Mouse (Mus musculus): Measurements from ENCODE around the gene Gm49322.

Gene Gm49322

DNA sequence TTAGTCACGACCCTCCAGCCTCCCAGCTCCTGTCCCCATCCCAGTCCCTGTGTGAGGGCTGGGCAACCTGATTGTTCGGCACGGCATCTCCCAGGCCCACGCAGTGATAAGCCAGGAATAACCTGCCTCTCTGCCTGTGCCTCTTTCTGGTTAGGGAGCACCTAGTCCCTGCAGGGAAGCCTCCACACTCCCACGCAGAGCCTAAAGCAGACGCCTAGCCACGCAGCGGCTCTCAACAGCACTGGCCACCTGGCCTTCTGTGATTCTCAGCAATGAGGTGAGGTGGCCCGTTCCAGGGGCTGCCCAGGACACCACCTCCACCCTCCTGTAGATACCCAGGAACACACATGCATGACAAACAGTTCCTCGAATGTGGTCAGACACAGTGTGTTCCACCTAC lies 44.6 kb downstream of the Gm49322 start:
- TF ChIP-seq NANOG (IDR thresholded peaks at IDR 0.05; ENCODE audit: borderline replicate concordance, low read length) = no peak
- no peak for TF ChIP-seq POU5F1 (IDR thresholded peaks at IDR 0.05; ENCODE audit: borderline replicate concordance, low read length)
- TF ChIP-seq CTCF (conservative IDR thresholded peaks at IDR 0.05; ENCODE audit: low read length) = no peak
- peaks cover 91% of the 10 kb centered on the region for H3K36me3 ChIP-seq (ENCODE audit: insufficient read depth, low read length)
- no peak overlapping the region for H3K4me3 ChIP-seq (replicated peaks; ENCODE audit: low read length)
- no peaks in the 10 kb centered on the region for H3K27me3 ChIP-seq (ENCODE audit: insufficient read depth, low read length)
- H3K4me1 ChIP-seq (replicated peaks; ENCODE audit: low read depth, low read length) = peaks cover 83% of the 10 kb centered on the region
- H3K9me3 ChIP-seq (ENCODE audit: low read length) = no peaks in the 10 kb centered on the region

DNA sequence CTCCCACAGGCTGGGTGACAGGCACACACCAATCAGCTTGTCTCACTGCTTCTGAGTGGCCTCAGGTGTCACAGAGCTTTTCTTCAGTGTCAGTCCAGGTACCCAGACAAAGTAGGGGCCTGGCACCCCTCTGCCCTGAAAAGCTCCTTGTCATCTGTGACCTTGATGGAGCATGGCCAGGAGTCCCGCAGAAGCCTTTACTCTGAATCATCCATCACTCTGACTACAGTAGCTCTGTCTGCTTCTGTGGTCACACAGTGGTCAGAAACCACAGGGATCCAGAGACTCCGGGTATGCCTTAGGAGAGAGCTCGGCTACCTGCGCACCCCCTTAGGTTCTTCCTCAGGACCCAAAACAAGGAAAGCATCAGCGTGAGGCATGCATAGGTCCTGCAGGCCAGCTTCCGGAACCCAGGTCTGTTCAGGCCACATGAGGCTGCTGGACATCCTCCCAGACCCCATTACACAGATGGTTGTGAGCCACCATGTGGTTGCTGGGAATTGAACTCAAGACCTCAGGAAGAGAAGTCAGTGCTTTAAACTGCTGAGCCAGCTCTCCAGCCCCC lies 47.4 kb downstream of the Gm49322 start:
- Histone ChIP-seq H3K36me3 (ENCODE audit: insufficient read depth, low read length) (peaks cover 64% of the 10 kb centered on the region), H3K4me3 (replicated peaks; ENCODE audit: low read length) (no peak overlapping the region), H3K4me1 (replicated peaks; ENCODE audit: low read depth, low read length) (peaks cover 85% of the 10 kb centered on the region), H3K9me3 (ENCODE audit: low read length) (no peaks in the 10 kb centered on the region), H3K27me3 (ENCODE audit: insufficient read depth, low read length) (no peaks in the 10 kb centered on the region)
- no peak for TF ChIP-seq NANOG (IDR thresholded peaks at IDR 0.05; ENCODE audit: borderline replicate concordance, low read length)
- TF ChIP-seq CTCF (conservative IDR thresholded peaks at IDR 0.05; ENCODE audit: low read length) = no peak
- TF ChIP-seq POU5F1 (IDR thresholded peaks at IDR 0.05; ENCODE audit: borderline replicate concordance, low read length) = no peak

DNA sequence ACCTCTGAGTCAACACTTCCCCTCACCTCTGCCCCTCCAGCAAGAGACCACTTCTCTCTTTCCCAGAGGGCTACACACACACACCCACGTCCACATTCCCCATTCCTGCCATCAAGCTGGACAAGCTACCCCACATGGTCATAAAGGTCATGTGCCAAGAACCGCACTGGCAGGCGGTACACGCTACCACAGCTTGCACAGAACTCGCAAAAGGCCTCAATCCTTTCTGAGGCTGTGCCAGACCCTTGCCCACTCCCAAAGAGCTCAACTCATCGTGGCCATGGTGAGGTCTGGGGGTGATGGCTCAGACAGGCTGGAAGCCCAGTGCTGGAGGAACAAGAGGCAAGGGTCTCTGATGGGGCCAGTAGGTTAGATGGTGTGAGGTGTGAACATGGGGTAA lies 49.0 kb downstream of the Gm49322 start:
- H3K36me3 ChIP-seq (ENCODE audit: insufficient read depth, low read length) = peaks cover 50% of the 10 kb centered on the region
- no peak for TF ChIP-seq POU5F1 (IDR thresholded peaks at IDR 0.05; ENCODE audit: borderline replicate concordance, low read length)
- no peak for TF ChIP-seq NANOG (IDR thresholded peaks at IDR 0.05; ENCODE audit: borderline replicate concordance, low read length)
- TF ChIP-seq CTCF (conservative IDR thresholded peaks at IDR 0.05; ENCODE audit: low read length) = no peak
- H3K27me3 ChIP-seq (ENCODE audit: insufficient read depth, low read length) = no peaks in the 10 kb centered on the region
- H3K4me3 ChIP-seq (replicated peaks; ENCODE audit: low read length) = peak overlapping the region; percentile 93
- H3K4me1 ChIP-seq (replicated peaks; ENCODE audit: low read depth, low read length) = peaks cover 89% of the 10 kb centered on the region
- no peaks in the 10 kb centered on the region for H3K9me3 ChIP-seq (ENCODE audit: low read length)

- Histone ChIP-seq H3K9me3 (ENCODE audit: low read length) (no peaks in the 10 kb centered on the region), H3K36me3 (ENCODE audit: insufficient read depth, low read length) (peaks cover 44% of the 10 kb centered on the region), H3K4me1 (replicated peaks; ENCODE audit: low read depth, low read length) (peaks cover 85% of the 10 kb centered on the region), H3K4me3 (replicated peaks; ENCODE audit: low read length) (peak overlapping the region; percentile 93), H3K27me3 (ENCODE audit: insufficient read depth, low read length) (no peaks in the 10 kb centered on the region)
- no peak for TF ChIP-seq POU5F1 (IDR thresholded peaks at IDR 0.05; ENCODE audit: borderline replicate concordance, low read length)
- TF ChIP-seq CTCF (conservative IDR thresholded peaks at IDR 0.05; ENCODE audit: low read length) = no peak
- TF ChIP-seq NANOG (IDR thresholded peaks at IDR 0.05; ENCODE audit: borderline replicate concordance, low read length) = no peak
These were observed 49.7 kb downstream of the Gm49322 start for GRCm38 (mm10) chr10:80655406-80656129.

DNA sequence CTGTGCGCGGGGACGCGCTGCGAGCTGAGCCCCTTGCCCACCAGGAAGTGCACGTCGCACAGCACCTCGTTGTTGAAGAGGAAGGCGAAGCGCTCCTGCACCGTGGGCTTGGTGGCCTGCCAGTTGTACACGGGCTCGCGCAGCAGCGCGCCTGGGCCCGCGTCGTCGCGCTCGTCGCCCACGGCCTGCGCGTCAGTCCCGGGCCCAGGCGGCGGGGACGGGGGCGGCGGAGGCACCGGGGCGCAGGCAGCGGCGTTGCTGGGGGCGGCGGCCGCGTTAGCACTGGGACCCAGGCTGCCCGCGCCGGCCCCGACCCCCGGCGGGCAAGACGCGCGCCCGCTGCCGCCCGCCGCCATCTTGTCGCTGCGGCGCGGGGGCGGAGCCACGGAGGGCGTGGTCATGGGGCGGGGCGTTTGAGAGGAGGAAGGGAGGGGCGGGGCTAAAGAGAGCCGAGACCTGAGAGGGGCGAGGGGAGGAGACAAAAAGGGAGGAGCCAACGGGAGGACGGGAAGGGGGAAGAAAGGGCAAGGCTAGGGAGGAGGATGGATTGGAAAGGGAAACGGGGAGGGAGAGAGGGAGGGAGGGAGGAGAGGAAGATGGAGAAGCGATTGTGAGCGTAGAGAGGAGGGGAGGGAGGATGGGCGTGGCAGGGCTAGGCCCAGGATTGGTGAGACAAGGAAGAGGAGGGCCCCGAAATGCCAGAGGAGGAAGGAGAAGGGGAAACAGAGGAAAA lies 50.5 kb downstream of the Gm49322 start:
- Histone ChIP-seq H3K36me3 (ENCODE audit: insufficient read depth, low read length) (peaks cover 36% of the 10 kb centered on the region), H3K4me1 (replicated peaks; ENCODE audit: low read depth, low read length) (peaks cover 85% of the 10 kb centered on the region), H3K4me3 (replicated peaks; ENCODE audit: low read length) (peak overlapping the region; percentile 93), H3K27me3 (ENCODE audit: insufficient read depth, low read length) (no peaks in the 10 kb centered on the region), H3K9me3 (ENCODE audit: low read length) (no peaks in the 10 kb centered on the region)
- no peak for TF ChIP-seq POU5F1 (IDR thresholded peaks at IDR 0.05; ENCODE audit: borderline replicate concordance, low read length)
- no peak for TF ChIP-seq CTCF (conservative IDR thresholded peaks at IDR 0.05; ENCODE audit: low read length)
- no peak for TF ChIP-seq NANOG (IDR thresholded peaks at IDR 0.05; ENCODE audit: borderline replicate concordance, low read length)

- H3K4me3 ChIP-seq (replicated peaks; ENCODE audit: low read length) = peak within 1 kb of the TSS; percentile 93
- no peak for TF ChIP-seq CTCF (conservative IDR thresholded peaks at IDR 0.05; ENCODE audit: low read length)
- no peak for TF ChIP-seq NANOG (IDR thresholded peaks at IDR 0.05; ENCODE audit: borderline replicate concordance, low read length)
- no peak for TF ChIP-seq POU5F1 (IDR thresholded peaks at IDR 0.05; ENCODE audit: borderline replicate concordance, low read length)
- H3K9me3 ChIP-seq (ENCODE audit: low read length) = no peaks in the 10 kb centered on the region
- H3K4me1 ChIP-seq (replicated peaks; ENCODE audit: low read depth, low read length) = peaks cover 80% of the 10 kb centered on the region
- peaks cover 29% of the 10 kb centered on the region for H3K36me3 ChIP-seq (ENCODE audit: insufficient read depth, low read length)
- H3K27me3 ChIP-seq (ENCODE audit: insufficient read depth, low read length) = no peaks in the 10 kb centered on the region
These were observed 51.2 kb downstream of the Gm49322 start, which contains the start of gene Btbd2 for GRCm38 (mm10) chr10:80656863-80657623. TSS of gene Btbd2 (minus strand) at chr10:80657071.

- Histone ChIP-seq H3K4me3 (replicated peaks; ENCODE audit: low read length) (0 out of 2 replicates have a peak overlapping the region, but pooled peaks have one; percentile 18), H3K4me1 (replicated peaks; ENCODE audit: low read depth, low read length) (peaks cover 77% of the 10 kb centered on the region), H3K9me3 (ENCODE audit: low read length) (no peaks in the 10 kb centered on the region), H3K27me3 (ENCODE audit: insufficient read depth, low read length) (no peaks in the 10 kb centered on the region), H3K36me3 (ENCODE audit: insufficient read depth, low read length) (peaks cover 17% of the 10 kb centered on the region)
- no peak for TF ChIP-seq CTCF (conservative IDR thresholded peaks at IDR 0.05; ENCODE audit: low read length)
- TF ChIP-seq NANOG (IDR thresholded peaks at IDR 0.05; ENCODE audit: borderline replicate concordance, low read length) = no peak
- no peak for TF ChIP-seq POU5F1 (IDR thresholded peaks at IDR 0.05; ENCODE audit: borderline replicate concordance, low read length)
These were observed 52.5 kb downstream of the Gm49322 start for GRCm38 (mm10) chr10:80658194-80658840.
